Mouse (Mus musculus) liver, adult 2 months (tissue): Measurements from ENCODE around the gene Higd1c. TPM values are rescaled to one million over a fixed set of nuclear protein-coding genes. Genes with fewer than 3 reads are reported as not detected.
"Not testable (repeated sequence)": the region's sequence is repeated elsewhere in the genome, so short reads cannot be mapped to it uniquely, and the experiment has no call there.

ENCODE experiments used
- DNase-seq: peaks from one replicate; pipeline ENCODE4 v3.0.0-alpha.2; 2011; ENCODE audit warnings: low read depth, low spot score; ENCODE audit errors: extremely low read depth
- H3K27ac ChIP-seq: fragments of 200-500 bp; replicated peaks from 2 replicates; pipeline ENCODE4 v1.5.1; 2012; ENCODE audit warnings: low read depth, mild to moderate bottlenecking, control low read depth, inconsistent platforms, low read length; ENCODE audit not compliant: insufficient read depth
- H3K27me3 ChIP-seq: fragments of 200-500 bp; 2 replicates; pipeline ENCODE4 v1.6.1; 2012; ENCODE audit warnings: mild to moderate bottlenecking, moderate library complexity, low read length, inconsistent platforms; ENCODE audit not compliant: control insufficient read depth, insufficient read depth
- H3K36me3 ChIP-seq: fragments of 200-500 bp; 2 replicates; pipeline ENCODE4 v1.6.1; 2012; ENCODE audit warnings: low read length, inconsistent platforms; ENCODE audit not compliant: control insufficient read depth, insufficient read depth
- H3K4me1 ChIP-seq: fragments of 200-500 bp; 2 replicates; pipeline ENCODE4 v1.6.1; 2011; ENCODE audit warnings: low read length; ENCODE audit not compliant: control insufficient read depth, insufficient read depth
- H3K4me3 ChIP-seq: fragments of 200-500 bp; 2 replicates; pipeline ENCODE4 v1.5.1; 2011; ENCODE audit warnings: low read depth, mild to moderate bottlenecking, control low read depth, low read length, moderate library complexity; ENCODE audit not compliant: insufficient read depth
- H3K79me2 ChIP-seq: fragments of 200-500 bp; 2 replicates; pipeline ENCODE4 v1.6.1; 2012; ENCODE audit warnings: inconsistent platforms, mild to moderate bottlenecking, low read length, moderate library complexity; ENCODE audit not compliant: control insufficient read depth, insufficient read depth
- H3K9ac ChIP-seq: fragments of 200-500 bp; 2 replicates; pipeline ENCODE4 v1.6.1; 2012; ENCODE audit warnings: low read depth, mild to moderate bottlenecking, control low read depth, inconsistent platforms, low read length
- CTCF ChIP-seq: fragments of 200-500 bp; IDR thresholded peaks from 2 replicates; pipeline ENCODE4 v1.5.1; 2011; ENCODE audit warnings: low read depth, low read length, control low read depth
- POLR2A ChIP-seq: fragments of 200-500 bp; IDR thresholded peaks from 2 replicates; pipeline ENCODE4 v1.6.1; 2011; ENCODE audit warnings: low read length, control low read depth; ENCODE audit not compliant: insufficient read depth; ENCODE audit errors: extremely low read depth
- WGBS: fragments of 180-500 bp; shearing (Covaris S2); methylation state at CpG from one replicate; pipeline ENCODE4 v1.1.7; 2018; 5-methylcytosine and 5-hydroxymethylcytosine counted together
- polyA plus RNA-seq: library from polyadenylated mRNA; depleted of rRNA; stranded (reverse); fragments of >200 nt; gene quantifications from 2 replicates; pipeline ENCODE4 v1.2.3, GENCODE M21; 2012
- total RNA-seq: library from RNA; depleted of rRNA; stranded (reverse); fragments of >200 nt; gene quantifications from 2 replicates; pipeline ENCODE4 v1.2.3, GENCODE M21; 2014

Higd1c gene
- total and polyA plus RNA-seq, 2 experiments = not detected

- no peak overlapping the region for H3K4me3 ChIP-seq
- H3K36me3 ChIP-seq = no peaks in the 10 kb centered on the region
- no peak overlapping the region for H3K27ac ChIP-seq
- no peak overlapping the region for H3K9ac ChIP-seq
- H3K79me2 ChIP-seq = no peaks in the 10 kb centered on the region
- TF ChIP-seq POLR2A (no peak), CTCF (no peak)
- no peaks in the 10 kb centered on the region for H3K27me3 ChIP-seq
- peaks cover 18% of the 10 kb centered on the region for H3K4me1 ChIP-seq
- WGBS = 60% methylated on average over 12 of the region's 12 CpGs
- DNase-seq = peak; percentile 64
Measured at GRCm38 (mm10) chr15:100324021-100324591, 40.2 kb upstream of the Higd1c start.

GRCm38 (mm10) chr15:100325235-100325634, 39.1 kb upstream of the Higd1c start:
- TF ChIP-seq CTCF = no peak
- TF ChIP-seq POLR2A = no peak
- no peak overlapping the region for H3K9ac ChIP-seq
- H3K4me3 ChIP-seq = no peak overlapping the region
- peaks cover 7% of the 10 kb centered on the region for H3K4me1 ChIP-seq
- no peaks in the 10 kb centered on the region for H3K36me3 ChIP-seq
- DNase-seq = no peak
- H3K27ac ChIP-seq = no peak overlapping the region
- WGBS = 96% methylated on average over 3 of the region's 3 CpGs
- H3K27me3 ChIP-seq = no peaks in the 10 kb centered on the region
- no peaks in the 10 kb centered on the region for H3K79me2 ChIP-seq

- not testable (repeated sequence) for H3K9ac ChIP-seq
- 78% methylated on average over 4 of the region's 4 CpGs for WGBS
Measured at GRCm38 (mm10) chr15:100328089-100328488, 36.3 kb upstream of the Higd1c start.

GRCm38 (mm10) chr15:100329336-100329735, 35.0 kb upstream of the Higd1c start:
- H3K79me2 ChIP-seq, H3K27ac ChIP-seq, DNase-seq, H3K9ac ChIP-seq, H3K4me3 ChIP-seq, H3K27me3 ChIP-seq, H3K4me1 ChIP-seq, H3K36me3 ChIP-seq: not testable (repeated sequence)
- 94% methylated on average over 10 of the region's 10 CpGs for WGBS

More at GRCm38 (mm10) chr15:100328089-100328488, 36.3 kb upstream of the Higd1c start:
- peak; percentile 34; the same call in 1 of the 2 replicates for TF ChIP-seq CTCF
- not testable (repeated sequence) for H3K27me3 ChIP-seq, H3K36me3 ChIP-seq, H3K4me3 ChIP-seq, H3K79me2 ChIP-seq, H3K4me1 ChIP-seq, DNase-seq, H3K27ac ChIP-seq

- Histone ChIP-seq H3K9ac (no peak overlapping the region), H3K4me1 (no peaks in the 10 kb centered on the region), H3K36me3 (no peaks in the 10 kb centered on the region), H3K4me3 (no peak overlapping the region), H3K79me2 (no peaks in the 10 kb centered on the region), H3K27ac (no peak overlapping the region), H3K27me3 (no peaks in the 10 kb centered on the region)
- no peak for TF ChIP-seq CTCF
- WGBS = 93% methylated on average over 7 of the region's 7 CpGs
- no peak for DNase-seq
Measured at GRCm38 (mm10) chr15:100330739-100331138, 33.6 kb upstream of the Higd1c start.

- H3K9ac ChIP-seq, H3K4me1 ChIP-seq, H3K79me2 ChIP-seq, H3K27me3 ChIP-seq, H3K4me3 ChIP-seq, H3K27ac ChIP-seq, DNase-seq, H3K36me3 ChIP-seq: not testable (repeated sequence)
- WGBS = 29% methylated on average over 2 of the region's 10 CpGs
Measured at GRCm38 (mm10) chr15:100332077-100332961, 32.0 kb upstream of the Higd1c start.
